Mouse (Mus musculus) E14TG2a.4 (cell line): ENCODE measurements around the gene Krtcap3.

Experiments used
- CTCF ChIP-seq: conservative IDR thresholded peaks from 2 replicates; pipeline ENCODE4 v1.5.1; 2014; ENCODE audit warnings: low read length
- POU5F1 ChIP-seq: IDR thresholded peaks from 2 replicates; pipeline ENCODE4 v1.6.1; 2014; ENCODE audit warnings: low read length, borderline replicate concordance

GRCm38 (mm10) chr5:31202933-31203332 is 48.6 kb upstream of the Krtcap3 start:
- TF ChIP-seq CTCF: no peak
- TF ChIP-seq POU5F1: no peak
